Mouse (Mus musculus) activated CD4-positive, CD25-positive, alpha-beta regulatory T cell, adult 9 weeks (primary cell): ENCODE data around the gene Calhm5. TPM values are rescaled to one million over a fixed set of nuclear protein-coding genes. Genes with fewer than 3 reads are reported as not detected.

Experiments used
- polyA plus RNA-seq: library from polyadenylated mRNA; unstranded; fragments of 100-300 nt; shearing (Covaris generic); gene quantifications from one replicate; pipeline ENCODE4 v1.2.1, GENCODE M21; 2017

Calhm5 gene
- not detected for polyA plus RNA-seq

GRCm38 (mm10) chr10:34096418-34096883 is at the start of gene Calhm5:
Calhm5 (minus strand) TSS chr10:34096519.

GRCm38 (mm10) chr10:34127392-34128378 is 31.4 kb upstream of the Calhm5 start, which contains the start of gene Calhm6:
Calhm6 (minus strand) TSS chr10:34127984.

GRCm38 (mm10) chr10:34044210-34044609 is 52.1 kb downstream of the Calhm5 start, which contains the start of gene Calhm4:
Calhm4 (minus strand) TSS chr10:34044310.

Other genes starting within 250 kb of the Calhm5 start
- not detected for gene Sult3a1, start 238.8 kb downstream of the Calhm5 start, polyA plus RNA-seq
- gene Rsph4a, start 191.4 kb downstream of the Calhm5 start, polyA plus RNA-seq, result not detected
- gene Zup1, start 145.2 kb downstream of the Calhm5 start, polyA plus RNA-seq, result 66.5 TPM
- gene Rwdd1, start 76.9 kb downstream of the Calhm5 start, polyA plus RNA-seq, result 79.6 TPM
- gene Trappc3l, start 58.9 kb downstream of the Calhm5 start, polyA plus RNA-seq, result not detected
- gene Calhm4, start 52.2 kb downstream of the Calhm5 start, polyA plus RNA-seq, result 0.07 TPM
- gene Calhm6, start 31.5 kb upstream of the Calhm5 start, polyA plus RNA-seq, result 24.7 TPM
- gene Dse, start 111.2 kb upstream of the Calhm5 start, polyA plus RNA-seq, result 4.0 TPM
- 77.9 TPM for gene Tspyl1, start 185.7 kb upstream of the Calhm5 start, polyA plus RNA-seq
- gene Tspyl4, start 200.9 kb upstream of the Calhm5 start, polyA plus RNA-seq, result 13.3 TPM